Mouse (Mus musculus): Measurements from ENCODE around the gene Opn3.
A peak's percentile ranks its signal among the peaks of the same experiment; 100 is the strongest.

Opn3 gene

GRCm38 (mm10) chr1:175692246-175692996, at the start of gene Opn3, which contains the start of gene Chml:
Gene Opn3 (minus strand): TSS chr1:175692776.
Gene Chml (minus strand): TSS chr1:175692901.
- peak; percentile 99 to 100 for DNase-seq

- no peak for DNase-seq
Observed at GRCm38 (mm10) chr1:175725771-175726170, 33.2 kb upstream of the Opn3 start.

GRCm38 (mm10) chr1:175716832-175717231, 24.3 kb upstream of the Opn3 start:
- no peak for DNase-seq

- DNase-seq: peak in 1 of 2 experiments; percentile 5
Observed at GRCm38 (mm10) chr1:175712338-175712909, 19.8 kb upstream of the Opn3 start.

GRCm38 (mm10) chr1:175708013-175708412, 15.4 kb upstream of the Opn3 start:
- DNase-seq: no peak

GRCm38 (mm10) chr1:175707599-175707998, 15.0 kb upstream of the Opn3 start:
- DNase-seq: no peak

GRCm38 (mm10) chr1:175701145-175701544, 8.6 kb upstream of the Opn3 start:
- DNase-seq: no peak

- DNase-seq: peak; percentile 13 to 14
Observed at GRCm38 (mm10) chr1:175699796-175700195, 7.2 kb upstream of the Opn3 start.

- DNase-seq: no peak
Observed at GRCm38 (mm10) chr1:175699375-175699774, 6.8 kb upstream of the Opn3 start.

- no peak for DNase-seq
Observed at GRCm38 (mm10) chr1:175698293-175698692, 5.7 kb upstream of the Opn3 start, which contains the start of gene Wdr64. Gene Wdr64 (plus strand): TSS chr1:175698593.

- DNase-seq: peak in 1 of 2 experiments; percentile 9
Observed at GRCm38 (mm10) chr1:175693429-175693960, 919 bp upstream of the Opn3 start.

- DNase-seq: no peak
Observed at GRCm38 (mm10) chr1:175692997-175693361, 403 bp upstream of the Opn3 start.

- DNase-seq: no peak
Observed at GRCm38 (mm10) chr1:175691686-175692245, 810 bp downstream of the Opn3 start.

- no peak for DNase-seq
Observed at GRCm38 (mm10) chr1:175680995-175681394, 11.6 kb downstream of the Opn3 start.

- no peak for DNase-seq
Observed at GRCm38 (mm10) chr1:175677459-175677858, 15.1 kb downstream of the Opn3 start.

GRCm38 (mm10) chr1:175675116-175675515, 17.5 kb downstream of the Opn3 start:
- DNase-seq: no peak

GRCm38 (mm10) chr1:175673563-175674325, 18.8 kb downstream of the Opn3 start:
- DNase-seq: no peak

GRCm38 (mm10) chr1:175671626-175672025, 20.9 kb downstream of the Opn3 start:
- DNase-seq: no peak

GRCm38 (mm10) chr1:175670042-175670441, 22.5 kb downstream of the Opn3 start:
- no peak for DNase-seq

GRCm38 (mm10) chr1:175669456-175669855, 23.1 kb downstream of the Opn3 start:
- DNase-seq: no peak

- DNase-seq: peak; percentile 20 to 53
Observed at GRCm38 (mm10) chr1:175668666-175669405, 23.7 kb downstream of the Opn3 start.

- DNase-seq: no peak
Observed at GRCm38 (mm10) chr1:175659900-175660299, 32.7 kb downstream of the Opn3 start.

Data from kidney, postnatal 36 days (tissue).